Mouse (Mus musculus) spleen, adult 2 months (tissue): ENCODE data around the gene Ntn1.

ENCODE experiments used
- CTCF ChIP-seq: fragments of 200-500 bp; IDR thresholded peaks from 2 replicates; pipeline ENCODE4 v1.5.1; 2011; ENCODE audit warnings: mild to moderate bottlenecking, inconsistent platforms; ENCODE audit not compliant: insufficient read depth, insufficient read length, insufficient replicate concordance; ENCODE audit errors: extremely low read depth
- POLR2A ChIP-seq: fragments of 200-500 bp; IDR thresholded peaks from 2 replicates; pipeline ENCODE4 v1.6.1; 2011; ENCODE audit warnings: low read depth, low read length, inconsistent platforms

DNA sequence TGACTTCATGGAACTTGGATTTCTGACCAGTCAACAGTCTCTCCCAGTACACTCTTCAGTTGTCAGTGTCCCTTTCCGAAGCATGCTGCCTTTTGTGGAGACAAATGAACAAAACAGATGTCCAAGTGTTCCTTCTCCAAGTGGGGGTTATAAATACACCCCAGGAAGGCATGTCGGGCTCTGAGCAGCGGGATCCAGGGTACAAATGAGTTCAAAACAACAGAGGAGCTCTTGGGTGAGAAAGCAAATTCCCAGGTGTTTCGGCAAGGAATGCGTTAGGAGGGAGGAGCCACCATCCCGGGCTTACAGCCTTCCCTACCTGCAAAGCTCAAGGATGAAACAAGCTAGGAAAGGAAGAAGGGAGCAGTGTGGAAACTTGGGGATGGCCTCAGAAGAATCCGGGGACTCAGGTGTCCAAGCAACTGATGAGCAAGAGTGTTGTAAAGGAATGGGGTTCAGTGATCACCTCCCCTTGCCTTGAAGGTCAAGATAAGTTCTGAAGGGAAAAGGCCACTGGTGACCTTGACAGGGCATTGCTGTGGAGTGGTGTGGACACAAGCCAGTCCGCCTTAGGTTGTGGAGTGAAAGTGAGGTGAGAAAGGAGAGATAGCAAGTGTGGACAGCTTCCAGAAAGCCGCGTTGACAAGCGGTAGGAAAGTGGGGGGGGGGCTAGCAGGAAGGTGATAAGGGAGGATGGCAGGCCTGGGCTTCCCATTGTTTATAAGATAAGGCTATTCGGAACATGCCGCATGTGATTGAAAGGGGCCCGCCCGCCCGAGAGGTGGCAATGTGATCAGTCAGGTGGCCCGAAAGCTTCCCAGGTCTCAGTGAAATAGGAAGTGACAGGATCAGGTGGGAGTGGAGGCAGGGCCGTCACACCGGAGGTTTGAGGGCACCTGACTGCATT, 10.0 kb downstream of the Ntn1 start:
- no peak for TF ChIP-seq CTCF
- no peak for TF ChIP-seq POLR2A
